Comparison of ENCODE assay signal across 11 mouse cellular contexts in the genomic region with DNA sequence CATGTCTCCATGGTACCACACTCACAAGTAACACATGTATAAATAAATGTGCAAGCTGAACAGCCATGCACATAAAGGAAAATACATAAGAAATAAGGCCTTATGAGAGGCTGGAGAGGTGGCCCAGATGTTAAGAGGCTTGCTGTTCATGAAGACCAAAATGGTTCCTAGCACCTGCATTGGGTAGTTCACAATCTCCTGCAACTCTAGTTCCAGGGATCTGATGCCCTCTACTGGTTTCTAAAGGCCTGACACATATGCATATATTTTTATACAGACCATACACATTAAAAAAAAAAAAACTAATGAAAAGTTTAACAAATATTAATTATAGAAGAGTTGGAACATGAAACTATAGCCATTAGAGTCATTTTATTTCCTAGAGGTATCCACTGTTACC. TPM values are rescaled to one million over a fixed set of nuclear protein-coding genes. Genes with fewer than 3 reads are reported as not detected.
DNase-seq lines count a peak whose midpoint lies in the region; ATAC-seq and TF ChIP-seq lines count a peak whose summit lies in the region.
"Had no signal": no experiment of that assay in that cellular context is flagged by ENCODE, and none has a peak within 500 bp of the region (broad histone marks: within the 10 kb centered on the region; RNA-seq: fewer than 3 reads in every experiment).

No protein-coding gene starts in this region.

- H3K27me3 ChIP-seq in forebrain, embryonic 16.5 days (replicated peaks; ENCODE audit: control insufficient read depth, insufficient read depth, low read length) = no peaks in the 10 kb centered on the region
- no peaks in the 10 kb centered on the region for H3K27me3 ChIP-seq in midbrain, embryonic 16.5 days (ENCODE audit: control insufficient read depth, insufficient read depth, low read depth, low read length)

- H3K36me3 ChIP-seq in ES-E14 (ENCODE audit: control insufficient read depth, insufficient read depth, low read length, poor library complexity, severe bottlenecking) = peaks cover 28% of the 10 kb centered on the region
- peaks cover 38% of the 10 kb centered on the region for H3K36me3 ChIP-seq in forebrain, embryonic 16.5 days (ENCODE audit: control insufficient read depth, insufficient read depth)
- peaks cover 34% of the 10 kb centered on the region for H3K36me3 ChIP-seq in midbrain, embryonic 16.5 days (ENCODE audit: control insufficient read depth, insufficient read depth, low read length)

- peak overlapping the region; percentile 70; the same call in 1 of the 2 replicates for H3K9ac ChIP-seq in ES-E14 (ENCODE audit: insufficient read depth, low read depth, low read length, poor library complexity, severe bottlenecking)
- peak overlapping the region; percentile 54; the same call in 1 of the 2 replicates for H3K9ac ChIP-seq in forebrain, embryonic 16.5 days (replicated peaks; ENCODE audit: low read depth, low read length)
- H3K9ac ChIP-seq in midbrain, embryonic 16.5 days (ENCODE audit: low read depth, low read length) = peak overlapping the region; percentile 69

- peaks cover 6 to 13% of the 10 kb centered on the region in 2 experiments; a peak in 3 of 4 replicates for H3K4me1 ChIP-seq in ES-E14 (ENCODE audit: control insufficient read depth in 2 of 2, insufficient read depth in 2 of 2, low read length in 2 of 2, poor library complexity in 1 of 2)
- peaks cover 47% of the 10 kb centered on the region for H3K4me1 ChIP-seq in forebrain, embryonic 16.5 days (replicated peaks; ENCODE audit: control insufficient read depth, insufficient read depth, low read length)
- H3K4me1 ChIP-seq in midbrain, embryonic 16.5 days (ENCODE audit: control insufficient read depth, insufficient read depth, low read length) = peaks cover 42% of the 10 kb centered on the region

- in situ Hi-C loops in ES-E14 (cut with MboI; ENCODE audit: low sequenced_read_pairs in 2 of 2, unreplicated experiment in 2 of 2) = no loop called here

- no peak for DNase-seq in layer of hippocampus, adult 2 months (ENCODE audit: low spot score in 2 of 2)
- no peak for DNase-seq in layer of hippocampus, adult 9-11 months
- no peak for DNase-seq in ES-E14 (ENCODE audit: low read depth, low spot score)
- no peak for DNase-seq in thymus, adult 18-20 months
- DNase-seq in spleen, adult 18-20 months = no peak
- DNase-seq: heart, postnatal 14 days; lung, postnatal 4 days had no signal

- peak overlapping the region; percentile 84; the same call in 1 of the 2 replicates for H3K27ac ChIP-seq in layer of hippocampus, adult 2 months
- H3K27ac ChIP-seq in ES-E14 (ENCODE audit: insufficient read depth, low read depth, low read length, poor library complexity, severe bottlenecking) = peak overlapping the region; percentile 47; the same call in 1 of the 2 replicates
- peak overlapping the region; percentile 71; the same call in 1 of the 2 replicates for H3K27ac ChIP-seq in forebrain, embryonic 16.5 days (ENCODE audit: low read length)
- H3K27ac ChIP-seq in midbrain, embryonic 16.5 days (ENCODE audit: low read length) = peak overlapping the region; percentile 64; the same call in 1 of the 2 replicates

- H3K4me3 ChIP-seq in layer of hippocampus, adult 2 months = no peak overlapping the region
- H3K4me3 ChIP-seq in ES-E14 (ENCODE audit: insufficient read depth in 1 of 2, low read depth in 1 of 2, low read length in 2 of 2, poor library complexity in 1 of 2, severe bottlenecking in 1 of 2) = peak overlapping the region in 1 of 2 experiments; percentile 42; a peak in 1 of 4 replicates
- H3K4me3 ChIP-seq in forebrain, embryonic 16.5 days (replicated peaks; ENCODE audit: low read length) = peak overlapping the region; percentile 98
- peak overlapping the region; percentile 90 for H3K4me3 ChIP-seq in midbrain, embryonic 16.5 days (ENCODE audit: low read depth, low read length)

- H3K9me3 ChIP-seq in ES-E14 (ENCODE audit: control insufficient read depth, insufficient read depth, low read depth, low read length) = no peaks in the 10 kb centered on the region
- H3K9me3 ChIP-seq in forebrain, embryonic 16.5 days (ENCODE audit: control insufficient read depth, low read length) = no peaks in the 10 kb centered on the region
- no peaks in the 10 kb centered on the region for H3K9me3 ChIP-seq in midbrain, embryonic 16.5 days (replicated peaks; ENCODE audit: control insufficient read depth, low read length, poor library complexity, severe bottlenecking)

- H3K4me2 ChIP-seq in forebrain, embryonic 16.5 days (ENCODE audit: low read length) = peak overlapping the region; percentile 89
- H3K4me2 ChIP-seq in midbrain, embryonic 16.5 days (ENCODE audit: low read length) = peak overlapping the region; percentile 86

- ATAC-seq in forebrain, embryonic 16.5 days = no peak
- ATAC-seq in midbrain, embryonic 16.5 days = no peak
- ATAC-seq in inflammation-experienced regulatory T-cells, adult 6 months = no peak

- TF ChIP-seq CTCF in layer of hippocampus, adult 2 months (conservative IDR thresholded peaks at IDR 0.05) = peak; percentile 70

TF ChIP-seq in ES-E14, 5 proteins besides CTCF, POLR2A, EP300 and RAD21:
- TF ChIP-seq MAFK (IDR thresholded peaks at IDR 0.05; ENCODE audit: insufficient read depth, low read depth, low read length) (no peak), CHD2 (IDR thresholded peaks at IDR 0.05; ENCODE audit: low read depth, low read length) (no peak), ZNF384 (IDR thresholded peaks at IDR 0.05; ENCODE audit: low read depth, low read length) (0 out of 2 replicates have a peak, but pooled peaks have one; percentile 23), ZC3H11A (IDR thresholded peaks at IDR 0.05; ENCODE audit: borderline replicate concordance, low read depth, low read length) (no peak)

RNA-seq across cellular contexts. Expression of a gene that starts 3.3 kb away (rescaled TPM):
- 100 to 1,000 TPM; 362 to 369 TPM for total RNA-seq in layer of hippocampus, adult 2 months (2021)
- 322 and 361 TPM in 2 replicates for total RNA-seq in ES-E14 (2012; rRNA removed)
- polyA plus RNA-seq in forebrain, embryonic 16.5 days (2015; fragmentation: Nextera tagmentation; extraction: Ambion mirVana) = 7,901 and 8,250 TPM in 2 replicates
- 7,758 and 8,549 TPM in 2 replicates for polyA plus RNA-seq in midbrain, embryonic 16.5 days (2015; fragmentation: Nextera tagmentation; extraction: Ambion mirVana)
- 100 to 1,000 TPM in 1 of 3 experiments, 10 to 100 TPM in 2; 62.2 to 637 (median 91.9) TPM for polyA plus RNA-seq in inflammation-experienced regulatory T-cells, adult 6 months (2017; shearing (Covaris generic))

RNA-seq across cellular contexts. Expression of a gene that starts 25.0 kb away (rescaled TPM):
- total RNA-seq in layer of hippocampus, adult 2 months (2021) = 10 to 100 TPM; 60.2 to 64.7 TPM
- 4.8 and 6.9 TPM in 2 replicates for total RNA-seq in ES-E14 (2012; rRNA removed)
- 14.4 and 14.7 TPM in 2 replicates for polyA plus RNA-seq in forebrain, embryonic 16.5 days (2015; fragmentation: Nextera tagmentation; extraction: Ambion mirVana)
- 27.2 and 36.2 TPM in 2 replicates for polyA plus RNA-seq in midbrain, embryonic 16.5 days (2015; fragmentation: Nextera tagmentation; extraction: Ambion mirVana)
- 10 to 100 TPM; 22.5 to 35.0 (median 31.7) TPM for polyA plus RNA-seq in inflammation-experienced regulatory T-cells, adult 6 months (2017; shearing (Covaris generic))

RNA-seq across cellular contexts. Expression of a gene that starts 39.3 kb away (rescaled TPM):
- total RNA-seq in layer of hippocampus, adult 2 months (2021) = under 1 TPM; 0.56 to 0.67 TPM
- 13.7 and 18.3 TPM in 2 replicates for total RNA-seq in ES-E14 (2012; rRNA removed)
- 4.2 and 4.4 TPM in 2 replicates for polyA plus RNA-seq in forebrain, embryonic 16.5 days (2015; fragmentation: Nextera tagmentation; extraction: Ambion mirVana)
- 1.3 and 1.7 TPM in 2 replicates for polyA plus RNA-seq in midbrain, embryonic 16.5 days (2015; fragmentation: Nextera tagmentation; extraction: Ambion mirVana)
- polyA plus RNA-seq in inflammation-experienced regulatory T-cells, adult 6 months (2017; shearing (Covaris generic)) = 1 to 10 TPM in 1 of 3 experiments, under 1 TPM in 2; 0.44 to 7.2 (median 0.94) TPM
- total RNA-seq: gastrocnemius, adult 8-10 months had no signal

Comparison
In these comparisons a context has a peak if more than half of its experiments do, and no peak if none do; other contexts are left out.
1. RNA of a gene that starts 3.3 kb away (polyA plus RNA-seq): 7,901 to 8,250 TPM in forebrain, embryonic 16.5 days and 7,758 to 8,549 TPM in midbrain, embryonic 16.5 days; 62.2 to 637 TPM in inflammation-experienced regulatory T-cells, adult 6 months; every median in the first group is over 10 times any median in the second.
2. Peak in every context shown above with its lines, with median percentiles within 50 percentile points of each other: H3K27ac ChIP-seq and H3K9ac ChIP-seq.